Mouse (Mus musculus): ENCODE measurements around the gene Tnrc6c. TPM values are rescaled to one million over a fixed set of nuclear protein-coding genes. Genes with fewer than 3 reads are reported as not detected.
A peak's percentile ranks its signal among the peaks of the same experiment; 100 is the strongest.
"Not testable (repeated sequence)": the region's sequence is repeated elsewhere in the genome, so short reads cannot be mapped to it uniquely, and the experiment has no call there.

Gene Tnrc6c
- polyA plus RNA-seq, 1 experiment from 2014 or later = 14.4 TPM

DNA sequence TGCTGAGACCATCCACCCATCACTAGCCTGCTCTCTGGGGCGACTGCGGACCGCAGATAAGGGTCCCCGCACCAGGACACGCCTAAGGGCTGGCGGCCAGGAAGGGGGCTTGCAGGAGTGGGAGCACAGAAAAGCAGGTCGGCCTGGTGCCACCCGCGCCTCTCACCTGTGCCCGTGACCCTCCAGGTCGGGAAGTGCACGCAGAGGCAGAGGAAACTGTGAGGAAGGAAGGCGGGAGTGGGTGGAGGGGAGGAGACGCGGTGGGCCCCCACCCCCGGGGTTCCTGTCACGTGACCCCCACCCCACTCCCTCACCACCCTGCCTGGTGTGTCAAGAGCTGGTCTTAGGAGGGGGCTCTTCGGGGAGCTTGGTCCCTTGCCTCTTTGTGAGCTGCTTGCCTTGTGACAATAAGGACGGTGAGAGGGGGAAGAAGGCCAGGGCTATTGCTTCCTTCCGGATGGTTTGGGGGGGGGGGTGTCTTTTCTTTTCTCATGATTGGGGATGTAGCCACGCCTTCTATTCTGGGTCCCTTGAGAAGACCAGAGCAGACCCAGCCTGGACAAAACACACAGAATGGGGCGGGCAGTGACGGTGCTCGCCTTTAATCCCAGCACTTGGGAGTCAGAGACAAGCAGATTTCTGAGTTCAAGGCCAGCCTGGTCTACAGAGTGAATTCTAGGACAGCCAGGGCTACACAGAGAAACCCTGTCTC is 128.1 kb downstream of the Tnrc6c start, which contains the start of the genes Tmc8 and Tmc6:
Tmc8 (plus strand) TSS at position 84 of the 712 bp plus-strand sequence.
Tmc6 (minus strand) TSS at position 206 of the 712 bp plus-strand sequence.
- no peak for DNase-seq (ENCODE audit: low spot score)
- Histone ChIP-seq H3K4me3 (peak within 1 kb of the TSS; percentile 59), H3K27me3 (ENCODE audit: insufficient read depth, poor library complexity, severe bottlenecking) (peaks cover 73% of the 10 kb centered on the region), H3K36me3 (no peaks in the 10 kb centered on the region), H3K9me3 (no peaks in the 10 kb centered on the region), H3K27ac (peak within 1 kb of the TSS; percentile 81), H3K4me1 (replicated peaks) (peaks cover 66% of the 10 kb centered on the region)
- 34% methylated on average over 24 of the region's 24 CpGs for WGBS

DNA sequence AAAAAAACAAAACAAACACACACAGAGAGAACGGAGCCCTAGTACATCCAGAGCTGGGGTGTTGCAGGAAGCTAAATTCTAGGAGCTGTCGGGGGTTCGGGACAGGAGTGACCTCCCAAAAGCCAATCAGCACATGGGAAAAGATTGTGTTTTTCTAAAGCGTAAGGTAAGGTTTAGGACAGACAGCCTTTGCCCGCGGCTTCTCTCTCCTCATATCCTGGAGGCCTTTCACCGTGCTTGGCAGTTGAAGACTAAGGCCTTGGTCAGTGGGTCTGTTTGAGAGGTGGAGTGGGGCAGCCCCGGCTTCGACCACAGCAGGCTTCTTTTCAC is 128.6 kb downstream of the Tnrc6c start:
- Histone ChIP-seq H3K27ac (peak overlapping the region; percentile 81), H3K27me3 (ENCODE audit: insufficient read depth, poor library complexity, severe bottlenecking) (peaks cover 73% of the 10 kb centered on the region), H3K36me3 (no peaks in the 10 kb centered on the region), H3K9me3 (no peaks in the 10 kb centered on the region), H3K4me3 (peak overlapping the region; percentile 49), H3K4me1 (replicated peaks) (peaks cover 62% of the 10 kb centered on the region)
- no peak for DNase-seq (ENCODE audit: low spot score)
- 40% methylated on average over 9 of the region's 9 CpGs for WGBS

DNA sequence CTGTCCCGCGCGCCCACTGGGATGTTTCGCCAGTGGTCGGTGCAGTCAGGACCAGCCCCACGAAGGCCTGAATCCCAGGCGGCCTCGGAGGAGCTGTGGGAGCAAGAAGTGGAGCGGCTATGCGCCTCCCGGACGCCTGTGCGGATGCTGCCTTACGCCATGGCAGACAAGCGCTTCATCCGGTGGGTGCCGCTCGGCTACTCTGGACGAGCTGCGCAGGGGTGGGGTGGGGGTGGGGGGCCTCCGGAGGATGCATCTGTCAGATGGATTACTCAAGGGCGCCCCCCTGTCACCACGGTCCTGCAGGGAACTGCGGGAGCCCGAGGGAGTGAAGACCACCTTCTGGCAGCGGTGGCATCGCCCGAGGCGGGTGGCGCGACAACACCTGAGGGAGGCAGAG is 129.0 kb downstream of the Tnrc6c start:
- peak overlapping the region; percentile 81 for H3K27ac ChIP-seq
- H3K4me1 ChIP-seq (replicated peaks) = peaks cover 58% of the 10 kb centered on the region
- peak; percentile 80 for DNase-seq (ENCODE audit: low spot score)
- peaks cover 73% of the 10 kb centered on the region for H3K27me3 ChIP-seq (ENCODE audit: insufficient read depth, poor library complexity, severe bottlenecking)
- 2% methylated on average over 31 of the region's 31 CpGs for WGBS
- no peaks in the 10 kb centered on the region for H3K36me3 ChIP-seq
- no peaks in the 10 kb centered on the region for H3K9me3 ChIP-seq
- H3K4me3 ChIP-seq = peak overlapping the region; percentile 49

DNA sequence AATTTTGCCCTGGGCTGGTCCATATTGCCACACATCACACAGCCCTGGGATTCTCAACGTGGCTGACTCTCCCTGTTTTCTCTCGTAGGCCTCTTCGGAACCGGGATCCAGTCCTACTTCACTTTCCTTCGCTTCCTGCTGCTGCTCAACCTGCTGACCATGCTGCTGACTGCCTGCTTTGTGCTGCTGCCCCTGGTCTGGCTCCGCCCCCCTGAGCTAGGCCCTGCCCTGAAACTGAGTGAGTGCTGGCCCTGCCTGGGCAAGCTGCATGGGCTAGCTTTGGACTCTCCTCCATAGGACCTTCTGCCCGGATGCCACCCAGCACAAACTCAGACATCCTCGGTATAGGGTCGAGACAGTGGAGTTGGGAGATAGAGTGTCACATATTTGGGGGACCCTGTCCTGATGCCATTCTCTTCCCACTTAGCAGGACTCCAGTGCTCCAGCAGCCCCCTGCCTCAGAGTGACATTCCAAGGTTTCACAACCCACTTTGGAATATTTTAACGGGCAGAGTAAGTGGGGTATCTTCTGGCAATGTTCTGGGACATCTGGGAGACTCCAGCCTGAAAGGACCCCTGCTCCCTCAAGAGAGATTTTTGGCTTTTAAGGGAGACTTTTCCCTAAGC is 129.7 kb downstream of the Tnrc6c start:
- H3K4me3 ChIP-seq = peak overlapping the region; percentile 49
- 31% methylated on average over 10 of the region's 10 CpGs for WGBS
- H3K36me3 ChIP-seq = no peaks in the 10 kb centered on the region
- H3K27ac ChIP-seq = peak overlapping the region; percentile 81
- peaks cover 51% of the 10 kb centered on the region for H3K4me1 ChIP-seq (replicated peaks)
- no peak for DNase-seq (ENCODE audit: low spot score)
- no peaks in the 10 kb centered on the region for H3K9me3 ChIP-seq
- H3K27me3 ChIP-seq (ENCODE audit: insufficient read depth, poor library complexity, severe bottlenecking) = peaks cover 68% of the 10 kb centered on the region

DNA sequence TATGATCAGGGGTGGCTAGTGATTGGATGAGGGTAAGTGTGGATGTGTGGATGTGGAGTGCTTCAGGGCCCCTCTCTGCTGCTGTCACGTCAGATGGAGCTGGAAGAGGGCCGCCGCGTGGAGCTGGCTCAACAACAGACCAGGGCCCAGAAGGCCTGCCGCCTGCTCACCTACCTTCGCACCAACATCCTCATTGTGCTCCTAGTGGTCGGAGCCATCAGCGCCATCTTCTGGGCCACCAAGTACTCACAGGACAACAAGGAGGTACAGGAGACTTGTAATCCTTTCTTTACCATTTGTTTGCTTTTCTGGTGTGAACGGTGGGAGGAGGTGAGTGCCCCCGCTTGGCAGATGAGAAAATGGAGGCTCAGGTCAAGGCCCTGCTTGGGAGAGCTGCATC is 132.2 kb downstream of the Tnrc6c start:
- peaks cover 39% of the 10 kb centered on the region for H3K4me1 ChIP-seq (replicated peaks)
- DNase-seq (ENCODE audit: low spot score) = peak; percentile 67
- H3K4me3 ChIP-seq = no peak overlapping the region
- no peak overlapping the region for H3K27ac ChIP-seq
- no peaks in the 10 kb centered on the region for H3K9me3 ChIP-seq
- peaks cover 59% of the 10 kb centered on the region for H3K27me3 ChIP-seq (ENCODE audit: insufficient read depth, poor library complexity, severe bottlenecking)
- 12% methylated on average over 10 of the region's 10 CpGs for WGBS
- no peaks in the 10 kb centered on the region for H3K36me3 ChIP-seq

DNA sequence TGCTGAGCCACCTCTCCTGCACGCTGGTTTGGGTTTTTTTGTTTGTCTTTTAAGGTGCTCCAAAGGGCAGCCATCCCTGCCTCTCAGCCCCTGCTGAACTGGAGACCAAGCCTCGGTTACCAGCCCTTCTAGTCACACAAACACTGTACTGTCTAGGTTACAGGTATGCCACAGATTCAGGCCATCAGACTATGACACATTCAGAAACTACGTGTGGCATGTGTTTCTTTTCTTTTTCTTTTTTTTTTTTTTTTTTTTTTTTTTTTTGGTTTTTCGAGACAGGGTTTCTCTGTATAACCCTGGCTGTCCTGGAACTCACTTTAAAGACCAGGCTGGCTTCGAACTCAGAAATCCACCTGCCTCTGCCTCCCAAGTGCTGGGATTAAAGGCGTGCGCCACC is 134.4 kb downstream of the Tnrc6c start:
- DNase-seq (ENCODE audit: low spot score); H3K9me3 ChIP-seq; H3K27ac ChIP-seq; H3K4me3 ChIP-seq; H3K36me3 ChIP-seq: not testable (repeated sequence)
- peaks cover 57% of the 10 kb centered on the region for H3K27me3 ChIP-seq (ENCODE audit: insufficient read depth, poor library complexity, severe bottlenecking)
- H3K4me1 ChIP-seq (replicated peaks) = peaks cover 29% of the 10 kb centered on the region
- WGBS = 87% methylated on average over 7 of the region's 7 CpGs

DNA sequence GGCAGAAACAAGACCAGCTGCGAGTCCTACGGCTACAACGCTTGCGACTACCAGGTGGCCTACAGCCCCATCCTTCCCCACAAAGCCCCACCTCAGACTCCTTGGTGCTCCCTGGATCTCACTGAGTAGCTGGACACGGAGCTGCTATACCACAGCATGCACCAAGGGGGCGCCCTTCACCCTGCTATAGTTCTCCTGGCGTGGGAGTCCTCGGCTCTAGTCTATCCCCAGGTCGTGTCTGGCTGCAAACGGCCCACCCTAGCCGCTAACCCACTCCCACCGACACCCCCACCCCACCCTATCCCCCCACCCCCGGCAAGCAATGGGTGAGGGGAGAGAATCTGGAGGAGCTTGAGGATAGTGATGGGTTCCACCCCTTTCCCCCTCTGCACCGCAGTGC is 136.2 kb downstream of the Tnrc6c start:
- H3K27me3 ChIP-seq (ENCODE audit: insufficient read depth, poor library complexity, severe bottlenecking) = peaks cover 42% of the 10 kb centered on the region
- peak; percentile 79 for DNase-seq (ENCODE audit: low spot score)
- H3K36me3 ChIP-seq = no peaks in the 10 kb centered on the region
- H3K9me3 ChIP-seq = no peaks in the 10 kb centered on the region
- H3K27ac ChIP-seq = peak overlapping the region; percentile 53; the same call in 1 of the 2 replicates
- 4% methylated on average over 14 of the region's 14 CpGs for whole genome bisulfite sequencing
- peak overlapping the region; percentile 28 for H3K4me3 ChIP-seq
- peaks cover 27% of the 10 kb centered on the region for H3K4me1 ChIP-seq (replicated peaks)

DNA sequence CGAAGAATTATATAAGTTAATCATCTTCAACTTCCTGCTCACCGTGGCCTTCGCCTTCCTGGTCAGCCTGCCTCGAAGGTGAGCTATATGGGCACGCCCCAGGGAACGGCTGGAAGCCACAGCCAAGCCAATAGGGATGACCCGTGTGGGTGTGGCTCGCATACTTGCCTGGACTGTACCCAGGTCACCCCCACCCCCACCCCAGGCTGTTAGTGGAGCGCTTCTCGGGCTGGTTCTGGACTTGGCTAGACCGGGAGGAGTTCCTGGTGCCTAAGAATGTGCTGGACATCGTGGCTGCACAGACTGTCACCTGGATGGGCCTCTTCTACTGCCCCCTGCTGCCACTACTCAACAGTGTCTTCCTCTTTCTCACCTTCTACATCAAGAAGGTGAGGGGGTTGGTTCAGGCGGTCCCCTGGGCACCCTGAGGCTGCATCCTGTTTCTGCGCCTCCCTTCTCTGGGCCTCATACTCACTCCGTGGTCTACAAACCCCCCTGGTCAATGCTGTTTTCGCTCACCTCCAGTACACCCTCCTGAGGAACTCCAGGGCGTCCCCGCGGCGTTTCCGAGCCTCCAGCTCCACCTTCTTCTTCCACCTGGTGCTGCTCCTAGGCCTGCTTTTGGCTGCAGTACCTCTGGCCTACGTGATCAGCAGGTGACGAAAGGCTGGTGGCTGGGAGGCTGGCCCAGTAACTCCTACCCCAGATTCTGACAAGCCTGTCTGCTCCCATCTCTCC is 136.8 kb downstream of the Tnrc6c start:
- H3K9me3 ChIP-seq = no peaks in the 10 kb centered on the region
- H3K27me3 ChIP-seq (ENCODE audit: insufficient read depth, poor library complexity, severe bottlenecking) = peaks cover 36% of the 10 kb centered on the region
- H3K36me3 ChIP-seq = no peaks in the 10 kb centered on the region
- peak overlapping the region; percentile 53; the same call in 1 of the 2 replicates for H3K27ac ChIP-seq
- peak overlapping the region; percentile 28 for H3K4me3 ChIP-seq
- WGBS = 29% methylated on average over 23 of the region's 23 CpGs
- no peak for DNase-seq (ENCODE audit: low spot score)
- H3K4me1 ChIP-seq (replicated peaks) = peaks cover 28% of the 10 kb centered on the region

DNA sequence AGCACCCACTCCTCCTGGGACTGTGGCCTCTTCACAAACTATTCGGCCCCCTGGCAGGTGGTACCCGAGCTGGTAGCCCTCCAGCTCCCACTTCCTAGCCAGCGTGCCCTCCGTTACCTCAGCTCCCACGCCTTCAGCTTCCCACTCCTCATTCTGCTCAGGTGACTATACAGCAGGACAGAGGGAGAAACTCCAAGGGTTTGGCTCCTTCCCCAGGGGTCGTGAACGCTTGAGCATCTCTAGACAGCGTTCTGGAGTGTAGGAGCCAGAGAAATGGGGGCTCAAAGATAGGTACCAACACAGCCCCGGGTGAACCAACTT is 137.3 kb downstream of the Tnrc6c start:
- WGBS = 85% methylated on average over 9 of the region's 9 CpGs
- H3K27ac ChIP-seq = no peak overlapping the region

DNA sequence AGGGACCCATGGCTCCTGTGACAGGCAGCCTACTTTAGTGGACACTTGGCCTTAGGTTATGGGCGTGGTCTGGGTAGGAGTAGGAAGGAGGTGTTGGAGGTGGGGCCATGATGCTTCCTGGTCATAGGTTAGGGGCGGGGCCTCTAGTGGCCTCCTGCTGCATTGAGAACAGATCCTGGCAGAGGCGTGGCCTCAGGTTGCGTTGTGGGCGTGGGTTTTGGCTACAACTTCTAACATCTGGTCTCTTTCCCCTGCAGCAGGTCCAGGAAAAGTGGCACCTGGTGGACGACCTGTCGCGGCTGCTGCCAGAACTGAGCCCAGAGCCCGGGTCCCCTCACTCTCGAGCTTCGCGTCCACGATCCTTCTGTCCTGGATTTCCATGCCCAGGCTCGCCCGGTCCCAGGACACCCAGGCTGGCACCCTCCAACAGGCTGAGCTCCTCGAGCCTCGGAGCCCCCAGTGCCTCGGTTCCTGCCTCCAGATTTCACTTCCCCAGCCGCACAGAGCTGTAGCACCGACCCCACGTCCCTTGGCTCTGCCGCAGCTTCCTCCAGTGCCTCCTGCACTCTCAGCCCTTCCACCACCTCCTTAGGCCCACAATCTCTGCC is 138.3 kb downstream of the Tnrc6c start:
- DNase-seq (ENCODE audit: low spot score) = peak; percentile 37
- H3K4me1 ChIP-seq (replicated peaks) = peaks cover 37% of the 10 kb centered on the region
- peaks cover 36% of the 10 kb centered on the region for H3K27me3 ChIP-seq (ENCODE audit: insufficient read depth, poor library complexity, severe bottlenecking)
- H3K36me3 ChIP-seq = no peaks in the 10 kb centered on the region
- H3K9me3 ChIP-seq = no peaks in the 10 kb centered on the region
- H3K27ac ChIP-seq = peak overlapping the region; percentile 12
- peak overlapping the region; percentile 36 for H3K4me3 ChIP-seq
- WGBS = 8% methylated on average over 22 of the region's 22 CpGs

More for the DNA sequence above, 137.3 kb downstream of the Tnrc6c start:
- H3K4me1 ChIP-seq (replicated peaks) = peaks cover 32% of the 10 kb centered on the region
- no peaks in the 10 kb centered on the region for H3K9me3 ChIP-seq
- no peak overlapping the region for H3K4me3 ChIP-seq
- DNase-seq (ENCODE audit: low spot score) = no peak
- peaks cover 36% of the 10 kb centered on the region for H3K27me3 ChIP-seq (ENCODE audit: insufficient read depth, poor library complexity, severe bottlenecking)
- H3K36me3 ChIP-seq = no peaks in the 10 kb centered on the region

DNA sequence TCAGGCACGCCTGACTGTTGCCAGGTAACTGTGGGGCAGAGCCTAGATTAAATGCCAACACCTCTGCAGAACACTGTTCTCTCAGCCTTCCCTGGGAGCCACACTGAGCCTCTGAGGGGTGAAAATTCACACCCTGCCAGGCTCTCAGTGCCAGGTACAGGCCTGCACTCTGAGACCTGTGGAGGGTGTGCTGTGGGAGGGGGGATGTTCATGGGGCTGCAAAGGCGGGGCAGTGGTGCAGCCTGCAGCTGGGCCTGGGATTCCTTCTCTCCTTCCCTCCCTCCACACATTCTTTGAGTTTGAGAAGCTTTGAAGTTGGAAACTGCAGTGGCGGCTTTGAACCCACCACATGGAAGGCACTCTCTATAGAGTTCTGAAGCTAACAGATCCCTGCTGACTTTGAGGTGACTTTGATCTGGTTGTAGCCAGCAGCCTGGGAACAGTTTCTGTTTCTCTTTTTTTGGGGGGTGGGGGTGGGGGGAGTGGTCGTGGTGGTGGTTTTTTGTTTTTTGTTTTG is 140.0 kb downstream of the Tnrc6c start:
- Histone ChIP-seq H3K36me3 (no peaks in the 10 kb centered on the region), H3K9me3 (no peaks in the 10 kb centered on the region), H3K4me3 (no peak overlapping the region), H3K4me1 (replicated peaks) (peaks cover 43% of the 10 kb centered on the region), H3K27me3 (ENCODE audit: insufficient read depth, poor library complexity, severe bottlenecking) (peaks cover 36% of the 10 kb centered on the region), H3K27ac (no peak overlapping the region)
- no peak for DNase-seq (ENCODE audit: low spot score)
- WGBS = 66% methylated on average over 4 of the region's 4 CpGs

DNA sequence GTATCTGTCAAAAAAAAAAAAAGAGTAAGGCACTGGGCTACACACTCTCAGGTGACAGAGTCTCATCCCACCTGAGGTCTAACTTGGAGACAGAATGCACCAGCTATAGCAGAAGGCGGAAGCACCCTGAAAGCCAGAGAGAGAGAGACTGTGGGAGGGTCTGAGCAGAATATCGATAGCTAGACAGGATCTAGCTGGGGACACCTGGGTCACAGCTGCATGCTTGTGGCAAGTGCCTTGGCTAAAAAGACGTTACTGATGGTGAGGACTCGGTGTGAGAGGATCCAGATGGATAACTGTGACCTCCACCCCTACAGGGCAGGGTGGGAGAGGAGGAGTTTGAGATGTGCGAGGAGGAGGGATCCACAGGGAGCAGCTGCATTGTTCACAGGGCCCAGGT is 142.9 kb downstream of the Tnrc6c start:
- no peak for DNase-seq (ENCODE audit: low spot score)
- WGBS = 49% methylated on average over 5 of the region's 5 CpGs
- no peaks in the 10 kb centered on the region for H3K9me3 ChIP-seq
- peaks cover 29% of the 10 kb centered on the region for H3K4me1 ChIP-seq (replicated peaks)
- H3K36me3 ChIP-seq = no peaks in the 10 kb centered on the region
- no peak overlapping the region for H3K4me3 ChIP-seq
- H3K27ac ChIP-seq = 0 out of 2 replicates have a peak overlapping the region, but pooled peaks have one; percentile 12
- peaks cover 16% of the 10 kb centered on the region for H3K27me3 ChIP-seq (ENCODE audit: insufficient read depth, poor library complexity, severe bottlenecking)
